Mouse (Mus musculus) CH12.LX (cell line): ENCODE data around the gene Ovgp1.

Source experiments
- CTCF ChIP-seq, 2 experiments: IDR thresholded peaks in 1 of 2; conservative IDR thresholded peaks in 1 of 2; 2 replicates each; pipeline ENCODE4 v1.5.1; 2011 to 2012; ENCODE audit warnings: low read depth in 2 of 2, low read length in 2 of 2, improper control_type of control experiment in 1 of 2, inconsistent platforms in 1 of 2, mild to moderate bottlenecking in 1 of 2, moderate library complexity in 1 of 2
- E2F4 ChIP-seq: IDR thresholded peaks from 2 replicates; pipeline ENCODE4 v1.6.1; 2011; ENCODE audit warnings: low read depth, low read length, improper control_type of control experiment; ENCODE audit not compliant: insufficient replicate concordance
- EP300 ChIP-seq: IDR thresholded peaks from 2 replicates; pipeline ENCODE4 v1.6.1; 2011; ENCODE audit warnings: low read length, improper control_type of control experiment
- GABPA ChIP-seq: IDR thresholded peaks from 2 replicates; pipeline ENCODE4 v1.6.1; 2012; ENCODE audit warnings: low read depth, low read length, improper control_type of control experiment, inconsistent platforms; ENCODE audit not compliant: insufficient replicate concordance
- JUND ChIP-seq: conservative IDR thresholded peaks from 2 replicates; pipeline ENCODE4 v1.6.1; 2011; ENCODE audit warnings: low read depth, low read length, improper control_type of control experiment
- KAT2A ChIP-seq: IDR thresholded peaks from 2 replicates; pipeline ENCODE4 v1.6.1; 2012; ENCODE audit warnings: low read length, improper control_type of control experiment, inconsistent platforms; ENCODE audit not compliant: insufficient replicate concordance
- MAX ChIP-seq: IDR thresholded peaks from 2 replicates; pipeline ENCODE4 v1.6.1; 2011; ENCODE audit warnings: low read length, improper control_type of control experiment
- MAZ ChIP-seq: IDR thresholded peaks from 2 replicates; pipeline ENCODE4 v1.6.1; 2012; ENCODE audit warnings: low read depth, mild to moderate bottlenecking, inconsistent platforms, low read length, improper control_type of control experiment, moderate library complexity
- MEF2A ChIP-seq: IDR thresholded peaks from 2 replicates; pipeline ENCODE4 v1.6.1; 2014; ENCODE audit warnings: low read depth, mild to moderate bottlenecking, inconsistent platforms, low read length, improper control_type of control experiment, borderline replicate concordance
- RAD21 ChIP-seq: IDR thresholded peaks from 2 replicates; pipeline ENCODE4 v1.6.1; 2011; ENCODE audit warnings: low read depth, mild to moderate bottlenecking, low read length, improper control_type of control experiment, moderate library complexity
- SMC3 ChIP-seq: IDR thresholded peaks from 2 replicates; pipeline ENCODE4 v1.6.1; 2011; ENCODE audit warnings: low read depth, low read length, improper control_type of control experiment
- ZKSCAN1 ChIP-seq: IDR thresholded peaks from 2 replicates; pipeline ENCODE4 v1.6.1; 2012; ENCODE audit warnings: low read depth, inconsistent platforms, low read length, improper control_type of control experiment, borderline replicate concordance

DNA sequence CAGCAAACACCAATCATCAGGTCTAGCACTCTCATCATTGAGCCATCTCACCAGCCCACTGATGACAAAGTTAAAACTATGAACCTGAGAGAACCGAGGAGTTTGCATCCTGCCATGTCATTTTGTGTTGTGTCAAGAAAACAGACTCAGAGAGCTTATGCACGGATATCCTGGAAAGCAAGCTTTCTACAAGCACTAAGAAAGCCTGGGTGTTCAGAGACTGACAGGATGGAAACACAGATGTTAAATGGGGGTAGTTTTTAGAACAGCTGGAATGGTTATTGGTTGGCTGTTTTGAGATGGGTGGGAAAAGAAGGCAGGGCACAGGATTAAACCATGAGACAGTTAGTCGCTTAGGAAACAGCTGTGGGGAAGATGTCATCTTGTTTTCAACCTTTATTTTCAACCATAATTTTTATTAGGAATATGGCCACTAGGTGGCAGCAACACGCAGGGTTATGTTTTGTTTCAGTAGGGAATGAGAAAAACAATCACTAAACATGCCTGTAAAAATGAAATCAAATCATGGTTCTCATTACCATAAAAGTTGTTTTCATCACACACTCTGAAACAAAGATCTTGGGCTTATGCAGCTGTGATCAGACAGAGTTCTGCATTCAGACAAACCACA is 18.3 kb downstream of the Ovgp1 start:
- TF ChIP-seq CTCF (conservative IDR thresholded peaks at IDR 0.05 in 1 of 2, IDR thresholded peaks at IDR 0.05 in 1 of 2; ENCODE audit: low read depth in 2 of 2, low read length in 2 of 2) = peak; percentile 43 to 82
- no peak for TF ChIP-seq E2F4
- TF ChIP-seq MEF2A = no peak
- TF ChIP-seq MAZ = no peak
- TF ChIP-seq MAX = no peak
- TF ChIP-seq SMC3 = peak; percentile 82
- TF ChIP-seq RAD21 = peak; percentile 95
- TF ChIP-seq GABPA = no peak
- no peak for TF ChIP-seq ZKSCAN1
- TF ChIP-seq JUND = peak; percentile 30; the same call in 1 of the 2 replicates
- TF ChIP-seq EP300 = no peak
- no peak for TF ChIP-seq KAT2A
